Comparison of ENCODE assay signal across 8 mouse cellular contexts in the genomic region with DNA sequence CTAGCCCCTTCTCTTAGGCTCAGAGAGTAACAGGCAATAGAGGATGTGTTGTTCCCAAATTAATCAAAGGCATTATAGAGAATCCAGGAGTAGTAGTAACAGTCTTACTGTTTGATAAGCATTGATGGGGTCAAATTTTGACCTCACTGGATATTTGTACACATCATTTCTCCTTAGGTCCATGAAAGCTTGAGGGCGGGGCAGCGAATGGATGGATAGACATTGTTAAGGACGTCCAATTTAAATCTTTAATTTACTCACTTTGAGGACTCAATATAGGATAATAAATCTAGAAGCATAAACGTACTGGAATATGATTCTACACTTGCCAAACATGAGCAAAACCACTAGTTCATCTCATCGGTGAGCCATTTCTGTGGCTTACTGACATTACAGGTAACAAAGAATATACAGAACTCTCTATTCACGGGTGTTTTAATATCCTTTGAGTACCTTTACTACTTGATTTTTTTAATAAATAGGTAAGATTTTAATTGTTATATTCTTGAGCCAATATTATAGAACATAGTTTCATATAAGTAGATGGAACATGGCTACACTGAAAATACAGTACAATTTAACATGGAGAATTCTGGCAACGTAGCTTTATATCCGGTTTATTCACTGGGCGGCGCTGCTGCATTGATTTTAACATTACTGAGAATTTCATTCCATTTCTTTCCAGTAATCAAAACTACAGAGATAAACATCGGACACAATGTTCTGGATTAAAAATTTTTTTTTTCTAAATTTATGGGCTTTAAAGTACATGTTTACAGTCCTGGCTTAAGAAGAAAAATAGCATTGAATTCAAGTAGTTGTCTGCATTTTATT. TPM values are rescaled to one million over a fixed set of nuclear protein-coding genes. Genes with fewer than 3 reads are reported as not detected.
A peak's percentile ranks its signal among the peaks of the same experiment; 100 is the strongest.
DNase-seq lines count a peak whose midpoint lies in the region; ATAC-seq and TF ChIP-seq lines count a peak whose summit lies in the region.

No protein-coding gene starts in this region.

- ATAC-seq in neural tube, embryonic 11.5 days (ENCODE audit: insufficient read depth, low FRiP score, low TSS enrichment) = peak; percentile 67
- peak; percentile 38 for ATAC-seq in hindbrain, embryonic 13.5 days (ENCODE audit: low FRiP score)
- ATAC-seq in lung, postnatal 0 days = peak; percentile 55

- WGBS in neural tube, embryonic 11.5 days = 17% methylated on average over 11 of the region's 11 CpGs
- WGBS in hindbrain, embryonic 13.5 days = 11% methylated on average over 11 of the region's 11 CpGs
- WGBS in lung, postnatal 0 days = 8% methylated on average over 11 of the region's 11 CpGs

- H3K36me3 ChIP-seq in neural tube, embryonic 11.5 days (ENCODE audit: control insufficient read depth, insufficient read depth, low read length) = no peaks in the 10 kb centered on the region
- H3K36me3 ChIP-seq in hindbrain, embryonic 13.5 days = no peaks in the 10 kb centered on the region
- H3K36me3 ChIP-seq in lung, postnatal 0 days (ENCODE audit: insufficient read depth, low read length) = no peaks in the 10 kb centered on the region

- no peaks in the 10 kb centered on the region for H3K27me3 ChIP-seq in neural tube, embryonic 11.5 days (ENCODE audit: control insufficient read depth, insufficient read depth, low read length)
- H3K27me3 ChIP-seq in hindbrain, embryonic 13.5 days = no peaks in the 10 kb centered on the region
- H3K27me3 ChIP-seq in lung, postnatal 0 days (replicated peaks; ENCODE audit: insufficient read depth, low read length) = no peaks in the 10 kb centered on the region

- H3K4me3 ChIP-seq in neural tube, embryonic 11.5 days (ENCODE audit: low read depth, low read length) = peak overlapping the region; percentile 62
- H3K4me3 ChIP-seq in hindbrain, embryonic 13.5 days = peak overlapping the region; percentile 56
- peak overlapping the region; percentile 62 for H3K4me3 ChIP-seq in lung, postnatal 0 days (ENCODE audit: low read depth, low read length)

- peak overlapping the region; percentile 57 for H3K4me2 ChIP-seq in neural tube, embryonic 11.5 days (ENCODE audit: low read depth)
- H3K4me2 ChIP-seq in hindbrain, embryonic 13.5 days = peak overlapping the region; percentile 63
- peak overlapping the region; percentile 62 for H3K4me2 ChIP-seq in lung, postnatal 0 days (replicated peaks; ENCODE audit: low read depth, low read length)

- no peaks in the 10 kb centered on the region for H3K4me1 ChIP-seq in neural tube, embryonic 11.5 days (ENCODE audit: control insufficient read depth, insufficient read depth, low read length)
- peaks cover 9% of the 10 kb centered on the region for H3K4me1 ChIP-seq in hindbrain, embryonic 13.5 days (replicated peaks)
- H3K4me1 ChIP-seq in lung, postnatal 0 days (ENCODE audit: insufficient read depth, low read depth, low read length) = no peaks in the 10 kb centered on the region

- H3K27ac ChIP-seq in neural tube, embryonic 11.5 days (ENCODE audit: low read depth, low read length) = peak overlapping the region; percentile 62; the same call in 1 of the 2 replicates
- peak overlapping the region; percentile 81 for H3K27ac ChIP-seq in hindbrain, embryonic 13.5 days
- peak overlapping the region; percentile 88 for H3K27ac ChIP-seq in lung, postnatal 0 days (ENCODE audit: low read length)

- peak; percentile 63 for DNase-seq in neural tube, embryonic 11.5 days (ENCODE audit: low spot score)
- DNase-seq in neural tube, embryonic 10.5 days (ENCODE audit: extremely low spot score, low spot score) = no peak
- DNase-seq in cerebellum, adult 9-10 months = peak; percentile 90
- DNase-seq in forelimb bud, embryonic 11.5 days (ENCODE audit: low read depth, low spot score) = peak; percentile 49
- peak; percentile 80 to 85 for DNase-seq in layer of hippocampus, postnatal 10 days (ENCODE audit: low spot score in 2 of 2)
- peak; percentile 83 for DNase-seq in lung, postnatal 0 days (ENCODE audit: low spot score)
- peak; percentile 85 to 88 for DNase-seq in right cerebral cortex, postnatal 10 days (ENCODE audit: low spot score in 2 of 2)

- peak; percentile 68; the same call in 1 of the 2 replicates for TF ChIP-seq EP300 in lung, postnatal 0 days (IDR thresholded peaks at IDR 0.05)

- H3K9ac ChIP-seq in neural tube, embryonic 11.5 days (ENCODE audit: low read length) = peak overlapping the region; percentile 53
- H3K9ac ChIP-seq in hindbrain, embryonic 13.5 days = peak overlapping the region; percentile 65
- 0 out of 2 replicates have a peak overlapping the region, but pooled peaks have one; percentile 16 for H3K9ac ChIP-seq in lung, postnatal 0 days (replicated peaks; ENCODE audit: low read depth)

- H3K9me3 ChIP-seq in neural tube, embryonic 11.5 days (ENCODE audit: control insufficient read depth, low read length) = no peaks in the 10 kb centered on the region
- H3K9me3 ChIP-seq in hindbrain, embryonic 13.5 days = no peaks in the 10 kb centered on the region
- H3K9me3 ChIP-seq in lung, postnatal 0 days (ENCODE audit: low read length) = no peaks in the 10 kb centered on the region

- TF ChIP-seq CTCF in lung, postnatal 0 days (IDR thresholded peaks at IDR 0.05) = peak; percentile 73

RNA-seq across cellular contexts. Expression of gene Nuf2, which starts 0.7 kb away (rescaled TPM):
- polyA plus RNA-seq in neural tube, embryonic 11.5 days (2014; fragmentation: Nextera tagmentation; extraction: Ambion mirVana) = 72.9 and 76.1 TPM in 2 replicates
- polyA plus RNA-seq in hindbrain, embryonic 13.5 days (2015; fragmentation: Nextera tagmentation; extraction: Ambion mirVana) = 18.4 and 20.2 TPM in 2 replicates
- total RNA-seq in layer of hippocampus, postnatal 10 days (2021) = 1 to 10 TPM; 7.4 to 8.1 TPM
- 3.2 and 3.9 TPM in 2 replicates for polyA plus RNA-seq in lung, postnatal 0 days (2015; fragmentation: Nextera tagmentation; extraction: Ambion mirVana)
